Mouse (Mus musculus): ENCODE measurements around the gene Gys2. TPM values are rescaled to one million over a fixed set of nuclear protein-coding genes. Genes with fewer than 3 reads are reported as not detected.

The Gys2 gene
- polyA plus RNA-seq, 1 experiment from 2014 or later = 0.07 TPM

GRCm38 (mm10) chr6:142379961-142380360 lies 92.9 kb downstream of the Gys2 start:
- Histone ChIP-seq H3K4me3 (ENCODE audit: low read depth, low read length) (no peak overlapping the region), H3K9me3 (ENCODE audit: control insufficient read depth, low read length) (no peaks in the 10 kb centered on the region), H3K27ac (replicated peaks) (no peak overlapping the region), H3K4me2 (replicated peaks; ENCODE audit: low read depth) (no peak overlapping the region), H3K27me3 (ENCODE audit: control insufficient read depth, insufficient read depth, low read length) (no peaks in the 10 kb centered on the region), H3K36me3 (ENCODE audit: control insufficient read depth, insufficient read depth, low read length) (no peaks in the 10 kb centered on the region), H3K4me1 (replicated peaks; ENCODE audit: control insufficient read depth, insufficient read depth) (no peaks in the 10 kb centered on the region), H3K9ac (ENCODE audit: low read length) (no peak overlapping the region)
- TF ChIP-seq CTCF (IDR thresholded peaks at IDR 0.05; ENCODE audit: low read depth) (no peak), EP300 (optimal IDR thresholded peaks at IDR 0.05) (no peak)
- ATAC-seq (ENCODE audit: low FRiP score, low TSS enrichment) = no peak
- WGBS = 80% methylated on average over 6 of the region's 6 CpGs
- DNase-seq (ENCODE audit: low spot score) = no peak

- ATAC-seq (ENCODE audit: low FRiP score, low TSS enrichment) (no peak), DNase-seq (ENCODE audit: low spot score) (no peak)
- no peaks in the 10 kb centered on the region for H3K27me3 ChIP-seq (ENCODE audit: control insufficient read depth, insufficient read depth, low read length)
- H3K9ac ChIP-seq (ENCODE audit: low read length) = no peak overlapping the region
- WGBS = 81% methylated on average over 8 of the region's 8 CpGs
- H3K36me3 ChIP-seq (ENCODE audit: control insufficient read depth, insufficient read depth, low read length) = no peaks in the 10 kb centered on the region
- H3K27ac ChIP-seq (replicated peaks) = no peak overlapping the region
- no peaks in the 10 kb centered on the region for H3K9me3 ChIP-seq (ENCODE audit: control insufficient read depth, low read length)
- TF ChIP-seq CTCF (IDR thresholded peaks at IDR 0.05; ENCODE audit: low read depth) = no peak
- no peak for TF ChIP-seq EP300 (optimal IDR thresholded peaks at IDR 0.05)
- no peak overlapping the region for H3K4me2 ChIP-seq (replicated peaks; ENCODE audit: low read depth)
- H3K4me1 ChIP-seq (replicated peaks; ENCODE audit: control insufficient read depth, insufficient read depth) = no peaks in the 10 kb centered on the region
- H3K4me3 ChIP-seq (ENCODE audit: low read depth, low read length) = no peak overlapping the region
These were observed 94.2 kb downstream of the Gys2 start for GRCm38 (mm10) chr6:142378576-142379330.

DNA sequence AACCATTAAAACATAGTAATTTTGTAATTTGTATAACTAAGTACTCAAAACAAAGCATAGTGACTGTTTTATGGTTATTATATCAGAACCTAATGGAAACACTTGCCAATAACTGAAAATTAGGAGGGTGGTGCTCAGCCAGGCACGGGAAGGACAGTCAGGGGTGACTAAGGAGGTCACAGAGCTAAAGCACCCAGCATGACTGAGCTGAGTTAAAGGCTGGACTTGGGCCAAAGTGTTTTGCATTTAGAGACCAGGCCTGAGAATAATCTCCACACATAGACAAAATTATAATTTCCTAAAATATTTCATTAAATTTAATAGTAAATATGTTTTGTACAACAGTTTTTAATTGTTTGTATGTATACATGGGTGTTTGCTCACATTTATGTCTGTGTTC lies 95.8 kb downstream of the Gys2 start:
- Histone ChIP-seq H3K9ac (ENCODE audit: low read length) (no peak overlapping the region), H3K27me3 (ENCODE audit: control insufficient read depth, insufficient read depth, low read length) (no peaks in the 10 kb centered on the region), H3K27ac (replicated peaks) (no peak overlapping the region), H3K4me1 (replicated peaks; ENCODE audit: control insufficient read depth, insufficient read depth) (no peaks in the 10 kb centered on the region), H3K4me2 (replicated peaks; ENCODE audit: low read depth) (no peak overlapping the region), H3K36me3 (ENCODE audit: control insufficient read depth, insufficient read depth, low read length) (no peaks in the 10 kb centered on the region), H3K9me3 (ENCODE audit: control insufficient read depth, low read length) (no peaks in the 10 kb centered on the region), H3K4me3 (ENCODE audit: low read depth, low read length) (no peak overlapping the region)
- no peak for TF ChIP-seq EP300 (optimal IDR thresholded peaks at IDR 0.05)
- TF ChIP-seq CTCF (IDR thresholded peaks at IDR 0.05; ENCODE audit: low read depth) = no peak
- 63% methylated on average over 1 of the region's 1 CpGs for WGBS
- ATAC-seq (ENCODE audit: low FRiP score, low TSS enrichment) (no peak), DNase-seq (ENCODE audit: low spot score) (no peak)

Other genes with a start within 250 kb of the Gys2 start
- 0.87 and 1.7 TPM in 2 replicates for gene Iapp, start 174.7 kb downstream of the Gys2 start, polyA plus RNA-seq (2015; fragmentation: Nextera tagmentation; extraction: Ambion mirVana)
- 1.4 and 1.6 TPM in 2 replicates for gene Slco1a5, start 150.1 kb downstream of the Gys2 start, polyA plus RNA-seq (2015; fragmentation: Nextera tagmentation; extraction: Ambion mirVana)
- gene Pyroxd1, start 127.5 kb downstream of the Gys2 start, polyA plus RNA-seq (2015; fragmentation: Nextera tagmentation; extraction: Ambion mirVana) = 24.5 and 24.7 TPM in 2 replicates
- 11.7 TPM in 2 replicates for gene Recql, start 86.0 kb downstream of the Gys2 start, polyA plus RNA-seq (2015; fragmentation: Nextera tagmentation; extraction: Ambion mirVana)
- 62.2 and 68.5 TPM in 2 replicates for gene Golt1b, start 85.9 kb downstream of the Gys2 start, polyA plus RNA-seq (2015; fragmentation: Nextera tagmentation; extraction: Ambion mirVana)
- gene Spx, start 59.7 kb downstream of the Gys2 start, polyA plus RNA-seq (2015; fragmentation: Nextera tagmentation; extraction: Ambion mirVana) = 0.49 and 0.64 TPM in 2 replicates
- gene Ldhb, start 34.8 kb upstream of the Gys2 start, polyA plus RNA-seq (2015; fragmentation: Nextera tagmentation; extraction: Ambion mirVana) = 151 and 174 TPM in 2 replicates
- gene Kcnj8, start 98.5 kb upstream of the Gys2 start, polyA plus RNA-seq (2015; fragmentation: Nextera tagmentation; extraction: Ambion mirVana) = 44.6 and 45.4 TPM in 2 replicates
- 4.6 and 5.8 TPM in 2 replicates for gene Abcc9, start 229.2 kb upstream of the Gys2 start, polyA plus RNA-seq (2015; fragmentation: Nextera tagmentation; extraction: Ambion mirVana)

Data from stomach, postnatal 0 days (tissue).